Mouse (Mus musculus): Measurements from ENCODE around the gene Spaca3. TPM values are rescaled to one million over a fixed set of nuclear protein-coding genes. Genes with fewer than 3 reads are reported as not detected.

Gene Spaca3
- total and polyA plus RNA-seq, 3 experiments, result not detected

- peaks cover 50% of the 10 kb centered on the region for H3K9me3 ChIP-seq (replicated peaks)
- H3K4me1 ChIP-seq (ENCODE audit: insufficient read depth, low read depth, low read length), result no peaks in the 10 kb centered on the region
- no peaks in the 10 kb centered on the region for H3K36me3 ChIP-seq (replicated peaks)
- DNase-seq (ENCODE audit: low spot score), result no peak
- H3K27me3 ChIP-seq (ENCODE audit: insufficient read depth, low read length), result no peaks in the 10 kb centered on the region
- no peak for ATAC-seq (ENCODE audit: extremely low read depth, insufficient number of reproducible peaks, low FRiP score, poor library complexity, severe bottlenecking)
- TF ChIP-seq TAL1 (conservative IDR thresholded peaks at IDR 0.05; ENCODE audit: low read depth, low read length) (no peak), GATA2 (IDR thresholded peaks at IDR 0.05; ENCODE audit: borderline replicate concordance, low read depth, low read length) (no peak), GATA1 (IDR thresholded peaks at IDR 0.05; ENCODE audit: borderline replicate concordance, low read length) (no peak), POLR2AphosphoS5 (IDR thresholded peaks at IDR 0.05; ENCODE audit: insufficient replicate concordance, low read depth, low read length) (no peak), CTCF (IDR thresholded peaks at IDR 0.05; ENCODE audit: low read depth, low read length) (no peak)
- H3K4me3 ChIP-seq (ENCODE audit: low read depth, low read length), result no peak overlapping the region
Observed at GRCm38 (mm10) chr11:80895853-80896252, 37.7 kb downstream of the Spaca3 start.

- no peak for ATAC-seq (ENCODE audit: extremely low read depth, insufficient number of reproducible peaks, low FRiP score, poor library complexity, severe bottlenecking)
- Histone ChIP-seq H3K4me1 (ENCODE audit: insufficient read depth, low read depth, low read length) (no peaks in the 10 kb centered on the region), H3K9me3 (replicated peaks) (peaks cover 38% of the 10 kb centered on the region), H3K4me3 (ENCODE audit: low read depth, low read length) (no peak overlapping the region), H3K27me3 (ENCODE audit: insufficient read depth, low read length) (no peaks in the 10 kb centered on the region), H3K36me3 (replicated peaks) (no peaks in the 10 kb centered on the region)
- TF ChIP-seq POLR2AphosphoS5 (IDR thresholded peaks at IDR 0.05; ENCODE audit: insufficient replicate concordance, low read depth, low read length), result no peak
- no peak for TF ChIP-seq CTCF (IDR thresholded peaks at IDR 0.05; ENCODE audit: low read depth, low read length)
- no peak for TF ChIP-seq GATA2 (IDR thresholded peaks at IDR 0.05; ENCODE audit: borderline replicate concordance, low read depth, low read length)
- TF ChIP-seq GATA1 (IDR thresholded peaks at IDR 0.05; ENCODE audit: borderline replicate concordance, low read length), result no peak
- no peak for TF ChIP-seq TAL1 (conservative IDR thresholded peaks at IDR 0.05; ENCODE audit: low read depth, low read length)
- DNase-seq (ENCODE audit: low spot score), result no peak
Observed at GRCm38 (mm10) chr11:80900555-80900954, 42.4 kb downstream of the Spaca3 start.

- ATAC-seq (ENCODE audit: extremely low read depth, insufficient number of reproducible peaks, low FRiP score, poor library complexity, severe bottlenecking), result no peak
- TF ChIP-seq GATA2 (IDR thresholded peaks at IDR 0.05; ENCODE audit: borderline replicate concordance, low read depth, low read length) (no peak), GATA1 (IDR thresholded peaks at IDR 0.05; ENCODE audit: borderline replicate concordance, low read length) (no peak), TAL1 (conservative IDR thresholded peaks at IDR 0.05; ENCODE audit: low read depth, low read length) (no peak), POLR2AphosphoS5 (IDR thresholded peaks at IDR 0.05; ENCODE audit: insufficient replicate concordance, low read depth, low read length) (no peak), CTCF (IDR thresholded peaks at IDR 0.05; ENCODE audit: low read depth, low read length) (no peak)
- Histone ChIP-seq H3K4me1 (ENCODE audit: insufficient read depth, low read depth, low read length) (no peaks in the 10 kb centered on the region), H3K36me3 (replicated peaks) (no peaks in the 10 kb centered on the region), H3K27me3 (ENCODE audit: insufficient read depth, low read length) (no peaks in the 10 kb centered on the region), H3K9me3 (replicated peaks) (peaks cover 46% of the 10 kb centered on the region), H3K4me3 (ENCODE audit: low read depth, low read length) (no peak overlapping the region)
- DNase-seq (ENCODE audit: low spot score), result no peak
Observed at GRCm38 (mm10) chr11:80902664-80903063, 44.5 kb downstream of the Spaca3 start.

GRCm38 (mm10) chr11:80903426-80903825 lies 45.3 kb downstream of the Spaca3 start:
- Histone ChIP-seq H3K27me3 (ENCODE audit: insufficient read depth, low read length) (no peaks in the 10 kb centered on the region), H3K4me3 (ENCODE audit: low read depth, low read length) (no peak overlapping the region), H3K36me3 (replicated peaks) (no peaks in the 10 kb centered on the region), H3K4me1 (ENCODE audit: insufficient read depth, low read depth, low read length) (no peaks in the 10 kb centered on the region), H3K9me3 (replicated peaks) (peaks cover 53% of the 10 kb centered on the region)
- ATAC-seq (ENCODE audit: extremely low read depth, insufficient number of reproducible peaks, low FRiP score, poor library complexity, severe bottlenecking), result no peak
- no peak for DNase-seq (ENCODE audit: low spot score)
- TF ChIP-seq POLR2AphosphoS5 (IDR thresholded peaks at IDR 0.05; ENCODE audit: insufficient replicate concordance, low read depth, low read length) (no peak), CTCF (IDR thresholded peaks at IDR 0.05; ENCODE audit: low read depth, low read length) (no peak), TAL1 (conservative IDR thresholded peaks at IDR 0.05; ENCODE audit: low read depth, low read length) (no peak), GATA2 (IDR thresholded peaks at IDR 0.05; ENCODE audit: borderline replicate concordance, low read depth, low read length) (no peak), GATA1 (IDR thresholded peaks at IDR 0.05; ENCODE audit: borderline replicate concordance, low read length) (no peak)

- H3K36me3 ChIP-seq (replicated peaks), result no peaks in the 10 kb centered on the region
- DNase-seq (ENCODE audit: low spot score) (no peak), ATAC-seq (ENCODE audit: extremely low read depth, insufficient number of reproducible peaks, low FRiP score, poor library complexity, severe bottlenecking) (no peak)
- H3K9me3 ChIP-seq (replicated peaks), result peaks cover 60% of the 10 kb centered on the region
- TF ChIP-seq POLR2AphosphoS5 (IDR thresholded peaks at IDR 0.05; ENCODE audit: insufficient replicate concordance, low read depth, low read length) (no peak), CTCF (IDR thresholded peaks at IDR 0.05; ENCODE audit: low read depth, low read length) (no peak), TAL1 (conservative IDR thresholded peaks at IDR 0.05; ENCODE audit: low read depth, low read length) (no peak), GATA2 (IDR thresholded peaks at IDR 0.05; ENCODE audit: borderline replicate concordance, low read depth, low read length) (no peak), GATA1 (IDR thresholded peaks at IDR 0.05; ENCODE audit: borderline replicate concordance, low read length) (no peak)
- H3K27me3 ChIP-seq (ENCODE audit: insufficient read depth, low read length), result no peaks in the 10 kb centered on the region
- no peaks in the 10 kb centered on the region for H3K4me1 ChIP-seq (ENCODE audit: insufficient read depth, low read depth, low read length)
- H3K4me3 ChIP-seq (ENCODE audit: low read depth, low read length), result no peak overlapping the region
Observed at GRCm38 (mm10) chr11:80904559-80904958, 46.4 kb downstream of the Spaca3 start.

- Histone ChIP-seq H3K36me3 (replicated peaks) (no peaks in the 10 kb centered on the region), H3K9me3 (replicated peaks) (peaks cover 70% of the 10 kb centered on the region), H3K4me1 (ENCODE audit: insufficient read depth, low read depth, low read length) (no peaks in the 10 kb centered on the region), H3K4me3 (ENCODE audit: low read depth, low read length) (no peak overlapping the region), H3K27me3 (ENCODE audit: insufficient read depth, low read length) (no peaks in the 10 kb centered on the region)
- no peak for DNase-seq (ENCODE audit: low spot score)
- no peak for ATAC-seq (ENCODE audit: extremely low read depth, insufficient number of reproducible peaks, low FRiP score, poor library complexity, severe bottlenecking)
- TF ChIP-seq POLR2AphosphoS5 (IDR thresholded peaks at IDR 0.05; ENCODE audit: insufficient replicate concordance, low read depth, low read length) (no peak), TAL1 (conservative IDR thresholded peaks at IDR 0.05; ENCODE audit: low read depth, low read length) (no peak), GATA1 (IDR thresholded peaks at IDR 0.05; ENCODE audit: borderline replicate concordance, low read length) (no peak), CTCF (IDR thresholded peaks at IDR 0.05; ENCODE audit: low read depth, low read length) (no peak), GATA2 (IDR thresholded peaks at IDR 0.05; ENCODE audit: borderline replicate concordance, low read depth, low read length) (no peak)
Observed at GRCm38 (mm10) chr11:80906456-80906855, 48.3 kb downstream of the Spaca3 start.
